Mouse (Mus musculus) hindbrain, embryonic 16.5 days (tissue): ENCODE results near the gene Tiam1. TPM values are rescaled to one million over a fixed set of nuclear protein-coding genes. Genes with fewer than 3 reads are reported as not detected.

ENCODE experiments used
- ATAC-seq: fragments of 200-750 bp; cut with Nextera tagmentation; 2 replicates; pipeline ENCODE4 v1.8.0; 2017; ENCODE audit warnings: moderate TSS enrichment, moderate library complexity
- H3K27ac ChIP-seq: fragments of 300-500 bp; sonication (generic); 2 replicates; pipeline ENCODE4 v1.5.1; 2014; ENCODE audit warnings: low read depth, mild to moderate bottlenecking, control low read depth, low read length, moderate library complexity
- H3K27me3 ChIP-seq: fragments of 300-500 bp; sonication (generic); replicated peaks from 2 replicates; pipeline ENCODE4 v1.6.1; 2014; ENCODE audit warnings: low read length; ENCODE audit not compliant: control insufficient read depth, insufficient read depth
- H3K36me3 ChIP-seq: fragments of 300-500 bp; sonication (generic); 2 replicates; pipeline ENCODE4 v1.6.1; 2014; ENCODE audit warnings: mild to moderate bottlenecking, low read length, moderate library complexity, mixed read lengths; ENCODE audit not compliant: control insufficient read depth, insufficient read depth
- H3K4me1 ChIP-seq: fragments of 300-500 bp; sonication (generic); 2 replicates; pipeline ENCODE4 v1.6.1; 2014; ENCODE audit warnings: low read depth, low read length; ENCODE audit not compliant: control insufficient read depth, insufficient read depth
- H3K4me2 ChIP-seq: fragments of 300-500 bp; sonication (generic); 2 replicates; pipeline ENCODE4 v1.6.1; 2014; ENCODE audit warnings: mild to moderate bottlenecking, low read length, control low read depth, moderate library complexity
- H3K4me3 ChIP-seq: fragments of 300-500 bp; sonication (generic); 2 replicates; pipeline ENCODE4 v1.5.1; 2014; ENCODE audit warnings: mild to moderate bottlenecking, low read length, control low read depth, moderate library complexity
- H3K9ac ChIP-seq: fragments of 300-500 bp; sonication (generic); 2 replicates; pipeline ENCODE4 v1.6.1; 2014; ENCODE audit warnings: low read depth, mild to moderate bottlenecking, control low read depth, low read length, moderate library complexity
- H3K9me3 ChIP-seq: fragments of 300-500 bp; sonication (generic); 2 replicates; pipeline ENCODE4 v1.6.1; 2014; ENCODE audit warnings: mild to moderate bottlenecking, low read length, moderate library complexity; ENCODE audit not compliant: control insufficient read depth
- WGBS: fragments of 180-500 bp; shearing (Covaris S2); extraction: QIAGEN DNeasy Blood & Tissue Kit; methylation state at CpG from one replicate; pipeline ENCODE4 v1.1.7; 2014; 5-methylcytosine and 5-hydroxymethylcytosine counted together
- polyA plus RNA-seq: library from polyadenylated mRNA; unstranded; fragments of >200 nt; fragmentation: Nextera tagmentation; extraction: Ambion mirVana; gene quantifications from 2 replicates; pipeline ENCODE4 v1.2.1, GENCODE M21; 2015

Gene Tiam1
- polyA plus RNA-seq, 1 experiment from 2014 or later, result 16.6 TPM

DNA sequence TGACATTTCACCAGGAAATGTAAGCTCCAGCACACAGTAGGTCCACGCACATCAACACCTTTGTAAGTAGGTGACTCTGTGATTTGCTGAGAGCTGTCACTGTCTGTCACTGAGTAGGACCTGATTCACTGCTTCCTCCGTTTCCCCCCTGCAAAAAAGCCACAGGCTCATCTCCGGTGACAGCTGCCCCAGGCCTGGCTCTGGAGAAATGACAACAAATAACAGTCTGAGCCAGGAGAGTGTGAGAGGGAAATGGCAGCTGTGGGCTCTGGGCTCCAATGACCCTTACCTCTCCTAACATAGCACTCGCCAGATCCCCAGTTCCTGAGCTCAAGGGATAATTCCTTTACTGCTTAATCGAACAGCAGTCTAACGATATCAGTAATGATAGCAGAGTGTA lies 301.7 kb downstream of the Tiam1 start:
- Histone ChIP-seq H3K4me2 (no peak overlapping the region), H3K4me3 (no peak overlapping the region), H3K36me3 (no peaks in the 10 kb centered on the region), H3K27ac (no peak overlapping the region), H3K9me3 (no peaks in the 10 kb centered on the region), H3K4me1 (no peaks in the 10 kb centered on the region), H3K9ac (no peak overlapping the region), H3K27me3 (no peaks in the 10 kb centered on the region)
- WGBS, result 54% methylated on average over 6 of the region's 6 CpGs
- ATAC-seq, result no peak

DNA sequence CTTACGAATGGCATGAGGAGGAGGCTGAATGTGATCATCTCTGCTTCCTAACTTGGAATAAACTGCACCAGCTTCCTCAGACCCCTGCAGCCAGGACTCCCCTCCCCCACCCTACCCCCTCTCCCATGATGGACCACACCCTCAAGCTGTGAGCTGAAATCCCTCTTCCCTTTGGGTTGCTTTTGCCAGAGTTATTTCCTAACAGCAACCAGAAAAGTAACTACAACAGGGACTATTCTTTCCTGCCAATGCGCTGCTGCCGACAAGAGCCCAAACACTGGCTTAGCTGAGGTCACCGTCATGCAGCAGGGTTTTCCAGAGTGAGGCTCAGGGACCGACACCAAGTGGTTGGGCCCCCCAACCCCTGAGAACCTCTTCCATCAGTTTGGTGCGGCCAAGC lies 303.2 kb downstream of the Tiam1 start:
- no peak overlapping the region for H3K4me2 ChIP-seq
- H3K4me3 ChIP-seq, result no peak overlapping the region
- no peaks in the 10 kb centered on the region for H3K36me3 ChIP-seq
- ATAC-seq, result no peak
- H3K9ac ChIP-seq, result no peak overlapping the region
- H3K4me1 ChIP-seq, result no peaks in the 10 kb centered on the region
- no peak overlapping the region for H3K27ac ChIP-seq
- no peaks in the 10 kb centered on the region for H3K27me3 ChIP-seq
- H3K9me3 ChIP-seq, result no peaks in the 10 kb centered on the region
- WGBS, result 88% methylated on average over 6 of the region's 6 CpGs

DNA sequence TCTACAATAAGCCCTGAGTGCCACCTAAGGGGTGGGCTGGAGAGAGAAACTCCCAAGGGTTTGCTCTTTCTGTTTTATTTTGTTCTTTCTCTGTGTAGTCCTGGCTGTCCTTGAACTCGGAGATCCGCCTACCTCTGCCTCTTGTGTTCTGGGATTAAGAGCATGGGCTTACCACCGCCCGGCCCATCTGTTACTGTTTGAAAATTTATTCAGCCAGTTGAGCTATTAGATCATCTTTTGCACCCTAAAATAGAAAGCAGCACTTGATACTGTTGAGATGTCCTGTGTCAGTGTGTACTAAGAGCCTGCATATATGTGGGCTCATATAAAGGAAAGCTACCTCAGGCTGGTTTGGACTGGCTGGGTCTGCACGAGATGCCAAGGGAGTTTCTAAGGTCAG lies 303.7 kb downstream of the Tiam1 start:
- WGBS, result 88% methylated on average over 5 of the region's 5 CpGs
- H3K9me3 ChIP-seq, result no peaks in the 10 kb centered on the region
- H3K27me3 ChIP-seq, result no peaks in the 10 kb centered on the region
- H3K36me3 ChIP-seq, result no peaks in the 10 kb centered on the region
- H3K4me1 ChIP-seq, result no peaks in the 10 kb centered on the region
- no peak overlapping the region for H3K27ac ChIP-seq
- H3K4me2 ChIP-seq, result no peak overlapping the region
- ATAC-seq, result no peak
- no peak overlapping the region for H3K4me3 ChIP-seq
- H3K9ac ChIP-seq, result no peak overlapping the region

DNA sequence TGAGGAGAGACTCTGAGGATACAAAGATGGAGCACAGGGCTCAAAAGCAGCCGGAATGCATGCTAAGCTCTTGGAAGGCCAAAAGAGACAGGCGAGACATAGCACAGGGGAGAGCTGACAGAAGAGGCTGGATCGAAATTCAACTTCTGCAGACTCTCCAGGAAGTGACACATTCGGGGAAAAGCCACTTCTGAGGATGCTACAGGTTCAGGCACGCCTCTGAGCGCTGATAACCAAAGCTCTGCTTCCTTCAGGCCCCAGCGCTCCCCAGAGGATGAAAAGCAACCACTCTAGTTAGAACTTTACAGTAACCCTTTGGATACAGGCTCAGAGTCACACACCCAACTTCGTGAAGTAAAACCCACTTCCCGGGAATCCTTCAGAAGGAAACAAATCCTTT lies 306.5 kb downstream of the Tiam1 start:
- no peaks in the 10 kb centered on the region; the same call in 1 of the 2 replicates for H3K36me3 ChIP-seq
- no peak for ATAC-seq
- H3K27me3 ChIP-seq, result no peaks in the 10 kb centered on the region
- H3K9me3 ChIP-seq, result no peaks in the 10 kb centered on the region
- no peak overlapping the region for H3K4me2 ChIP-seq
- no peak overlapping the region for H3K4me3 ChIP-seq
- no peak overlapping the region for H3K9ac ChIP-seq
- no peak overlapping the region for H3K27ac ChIP-seq
- WGBS, result 87% methylated on average over 9 of the region's 9 CpGs
- no peaks in the 10 kb centered on the region for H3K4me1 ChIP-seq

DNA sequence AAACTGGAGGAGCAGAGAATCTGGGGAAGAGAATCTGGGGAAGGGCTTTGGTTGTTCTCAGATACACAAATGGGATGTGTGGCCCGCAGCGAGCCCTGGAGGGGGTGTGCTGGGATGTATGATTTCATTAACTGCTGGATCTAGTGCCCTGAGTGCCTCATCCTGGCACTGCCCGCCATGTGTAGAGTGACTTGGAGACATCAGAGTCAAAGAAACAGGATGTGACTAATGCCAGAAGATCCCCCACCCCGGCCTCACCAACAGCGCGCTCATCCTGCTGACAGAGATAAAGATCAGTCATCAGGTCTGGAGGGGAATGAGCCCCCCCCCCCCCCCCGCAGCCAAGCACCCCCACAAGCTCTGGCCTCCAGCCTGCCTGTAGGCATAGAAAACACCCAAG lies 308.0 kb downstream of the Tiam1 start:
- WGBS, result 75% methylated on average over 7 of the region's 7 CpGs
- Histone ChIP-seq H3K9me3 (no peaks in the 10 kb centered on the region), H3K27ac (no peak overlapping the region), H3K27me3 (no peaks in the 10 kb centered on the region), H3K36me3 (no peaks in the 10 kb centered on the region; the same call in 1 of the 2 replicates), H3K4me1 (no peaks in the 10 kb centered on the region), H3K9ac (no peak overlapping the region), H3K4me2 (no peak overlapping the region), H3K4me3 (no peak overlapping the region)
- ATAC-seq, result no peak

DNA sequence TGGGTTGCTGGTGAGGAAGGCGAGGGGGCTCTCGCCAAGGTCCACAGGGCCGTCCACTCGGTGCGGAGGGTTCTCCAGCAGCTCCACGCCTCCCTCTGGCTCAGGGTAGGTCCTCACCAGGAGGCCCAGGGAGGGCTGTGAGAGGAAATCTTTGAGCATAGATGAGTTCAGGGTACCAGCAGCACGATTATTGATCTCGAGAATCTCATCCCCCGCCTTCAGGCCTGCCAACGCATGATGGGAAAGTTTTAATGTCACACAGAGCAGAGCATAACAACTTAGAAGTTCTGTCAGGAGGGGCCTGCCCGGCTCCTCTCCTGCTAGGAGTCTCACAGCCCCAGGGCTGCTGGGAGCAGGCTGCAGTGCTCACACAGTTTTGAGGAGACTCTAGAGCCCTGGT lies 310.6 kb downstream of the Tiam1 start:
- Histone ChIP-seq H3K4me3 (no peak overlapping the region), H3K27me3 (no peaks in the 10 kb centered on the region), H3K9ac (no peak overlapping the region), H3K9me3 (no peaks in the 10 kb centered on the region), H3K4me2 (no peak overlapping the region), H3K36me3 (no peaks in the 10 kb centered on the region; the same call in 1 of the 2 replicates), H3K4me1 (no peaks in the 10 kb centered on the region), H3K27ac (no peak overlapping the region)
- 89% methylated on average over 11 of the region's 11 CpGs for WGBS
- no peak for ATAC-seq

DNA sequence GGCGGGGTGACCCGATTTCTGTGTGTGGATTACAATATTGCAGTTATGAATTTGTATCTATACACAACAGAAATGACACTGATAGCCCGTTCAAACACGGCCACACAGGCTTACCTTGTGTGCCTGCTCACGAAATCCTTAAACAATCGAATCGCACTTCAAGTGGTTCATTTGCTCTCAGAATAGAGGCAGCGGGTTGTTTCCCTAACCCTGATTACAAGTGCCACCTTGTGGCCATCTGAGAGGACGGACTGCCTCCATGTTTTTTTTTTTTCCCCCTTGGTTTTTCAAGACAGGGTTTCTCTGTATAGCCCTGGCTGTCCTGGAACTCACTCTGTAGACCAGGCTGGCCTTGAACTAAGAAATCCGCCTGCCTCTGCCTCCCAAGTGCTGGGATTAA lies 312.4 kb downstream of the Tiam1 start:
- 38% methylated on average over 10 of the region's 10 CpGs for WGBS
- H3K4me2 ChIP-seq, result no peak overlapping the region
- no peak overlapping the region for H3K27ac ChIP-seq
- H3K27me3 ChIP-seq, result no peaks in the 10 kb centered on the region
- peak; percentile 14; the same call in 1 of the 2 replicates for ATAC-seq
- no peaks in the 10 kb centered on the region for H3K9me3 ChIP-seq
- H3K4me3 ChIP-seq, result no peak overlapping the region
- H3K4me1 ChIP-seq, result no peaks in the 10 kb centered on the region
- H3K9ac ChIP-seq, result no peak overlapping the region
- no peaks in the 10 kb centered on the region; the same call in 1 of the 2 replicates for H3K36me3 ChIP-seq

DNA sequence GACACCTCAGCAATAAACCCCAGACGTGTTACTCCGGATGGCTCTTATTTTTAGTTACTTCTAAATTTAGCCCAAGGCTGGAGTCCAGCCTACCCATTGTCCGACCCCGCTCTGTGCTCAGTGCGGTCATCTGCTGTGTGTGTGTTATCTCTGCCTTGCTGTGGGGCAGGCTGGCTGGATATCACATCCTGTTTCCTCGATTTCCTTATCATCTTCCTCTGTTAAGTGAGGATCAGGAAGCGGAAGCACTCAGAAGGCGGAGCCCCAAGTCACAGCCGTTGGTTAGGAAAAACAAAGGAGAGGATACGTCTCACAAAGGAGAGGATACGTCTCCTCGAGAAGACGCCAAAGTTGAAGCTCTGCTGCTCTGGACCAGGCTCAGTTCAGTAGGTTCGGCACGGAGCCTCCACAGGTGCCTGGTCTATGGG lies 313.3 kb downstream of the Tiam1 start:
- ATAC-seq, result no peak; the same call in 1 of the 2 replicates
- Histone ChIP-seq H3K9me3 (no peaks in the 10 kb centered on the region), H3K4me3 (no peak overlapping the region), H3K27ac (no peak overlapping the region), H3K4me2 (no peak overlapping the region), H3K27me3 (no peaks in the 10 kb centered on the region), H3K9ac (no peak overlapping the region), H3K4me1 (no peaks in the 10 kb centered on the region), H3K36me3 (no peaks in the 10 kb centered on the region; the same call in 1 of the 2 replicates)
- WGBS, result 80% methylated on average over 15 of the region's 15 CpGs

DNA sequence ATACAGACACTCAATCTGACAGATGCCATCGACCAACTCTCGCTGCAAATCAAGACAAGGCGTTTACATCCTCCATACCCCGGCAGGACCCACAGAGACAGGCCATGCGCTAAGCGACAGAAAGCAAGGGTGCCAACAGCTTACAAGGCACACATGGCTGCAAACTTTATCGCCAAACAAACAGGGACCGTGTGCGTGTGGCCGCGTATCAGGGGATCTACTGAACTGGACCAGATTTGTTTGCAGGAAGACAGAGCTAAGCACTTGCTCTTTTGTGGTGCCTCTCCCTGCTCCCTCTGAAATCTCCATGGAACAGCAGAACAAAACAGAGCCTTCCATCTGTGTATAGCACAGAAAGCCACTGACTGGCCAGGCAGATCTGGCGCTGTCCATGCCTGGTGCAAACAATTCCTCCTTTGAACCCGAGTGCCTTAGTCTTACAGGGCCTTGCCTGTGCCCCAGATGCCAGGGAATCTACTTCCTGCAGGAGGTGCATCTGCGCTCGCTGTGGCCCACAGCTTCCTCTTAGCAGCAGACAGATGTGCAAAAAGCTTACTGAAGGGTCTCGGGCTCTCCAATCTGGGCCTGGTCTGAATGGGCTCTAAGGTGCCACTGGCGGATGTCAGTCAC lies 316.0 kb downstream of the Tiam1 start:
- no peaks in the 10 kb centered on the region for H3K27me3 ChIP-seq
- H3K4me1 ChIP-seq, result no peaks in the 10 kb centered on the region
- WGBS, result 74% methylated on average over 17 of the region's 17 CpGs
- H3K9ac ChIP-seq, result 0 out of 2 replicates have a peak overlapping the region, but pooled peaks have one; percentile 1
- ATAC-seq, result peak; percentile 41
- H3K4me3 ChIP-seq, result no peak overlapping the region
- H3K27ac ChIP-seq, result no peak overlapping the region
- no peak overlapping the region for H3K4me2 ChIP-seq
- H3K36me3 ChIP-seq, result no peaks in the 10 kb centered on the region; the same call in 1 of the 2 replicates
- no peaks in the 10 kb centered on the region for H3K9me3 ChIP-seq
